In the genomic region with DNA sequence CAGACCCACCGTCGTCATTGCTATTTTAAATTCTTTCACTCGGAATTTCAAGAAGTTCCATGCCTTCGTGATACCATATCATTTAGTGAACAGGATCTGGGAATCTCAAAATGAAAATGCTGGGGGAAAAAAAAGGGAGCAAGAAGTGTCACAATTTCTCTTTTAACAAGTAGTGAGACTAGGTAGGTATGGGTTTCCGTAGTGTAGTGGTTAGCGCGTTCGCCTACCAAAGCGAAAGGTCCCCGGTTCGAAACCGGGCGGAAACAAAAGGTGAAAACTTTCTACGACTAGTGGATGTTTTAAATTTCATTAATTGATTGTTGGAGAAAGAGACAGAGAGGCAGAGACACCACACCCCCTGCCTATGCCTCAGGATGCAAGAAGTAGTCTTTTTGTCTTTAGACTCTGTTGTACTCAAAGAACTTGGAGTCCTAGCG, we compare ENCODE assay signal across 8 mouse cellular contexts. TPM values are rescaled to one million over a fixed set of nuclear protein-coding genes. Genes with fewer than 3 reads are reported as not detected.
A peak's percentile ranks its signal among the peaks of the same experiment; 100 is the strongest.
DNase-seq lines count a peak whose midpoint lies in the region; ATAC-seq and TF ChIP-seq lines count a peak whose summit lies in the region.

No protein-coding gene starts in this region.

- no peaks in the 10 kb centered on the region for H3K9me3 ChIP-seq in ES-Bruce4 (replicated peaks; ENCODE audit: control insufficient read depth, insufficient read depth, low read length, poor library complexity, severe bottlenecking)
- no peaks in the 10 kb centered on the region for H3K9me3 ChIP-seq in embryonic facial prominence, embryonic 14.5 days (ENCODE audit: control insufficient read depth, low read length)

- no peaks in the 10 kb centered on the region; the same call in none of the 2 replicates for H3K27me3 ChIP-seq in ES-Bruce4 (ENCODE audit: control insufficient read depth, insufficient read depth, low read length, poor library complexity, severe bottlenecking)
- H3K27me3 ChIP-seq in embryonic facial prominence, embryonic 14.5 days (replicated peaks; ENCODE audit: control insufficient read depth, insufficient read depth, low read length), result peaks cover 13% of the 10 kb centered on the region

- H3K36me3 ChIP-seq in ES-Bruce4 (ENCODE audit: control insufficient read depth, insufficient read depth, low read length, poor library complexity, severe bottlenecking), result no peaks in the 10 kb centered on the region
- no peaks in the 10 kb centered on the region for H3K36me3 ChIP-seq in embryonic facial prominence, embryonic 14.5 days (ENCODE audit: control insufficient read depth, insufficient read depth, low read length)

- ATAC-seq in embryonic facial prominence, embryonic 14.5 days (ENCODE audit: low read depth), result peak; percentile 9; the same call in 1 of the 2 replicates
- ATAC-seq in megakaryocyte, adult 5-6 weeks (ENCODE audit: poor library complexity, severe bottlenecking), result peak; percentile 66

- peak overlapping the region; percentile 1; the same call in 1 of the 2 replicates for H3K9ac ChIP-seq in ES-Bruce4 (ENCODE audit: low read depth, poor library complexity, severe bottlenecking)
- peak overlapping the region; percentile 47; the same call in 1 of the 2 replicates for H3K9ac ChIP-seq in embryonic facial prominence, embryonic 14.5 days (ENCODE audit: low read depth, low read length)

- peak; percentile 68 for DNase-seq in adrenal gland, postnatal 14 days
- peak; percentile 82 for DNase-seq in embryonic facial prominence, embryonic 14.5 days (ENCODE audit: low spot score)
- peak; percentile 53 to 64 for DNase-seq in heart, postnatal 14 days
- DNase-seq in left cerebral cortex, postnatal 14 days (ENCODE audit: low spot score in 2 of 2), result peak; percentile 46 to 69
- peak; percentile 37 for DNase-seq in right cerebral cortex, postnatal 25 days
- DNase-seq in gastrocnemius, postnatal 14 days, result no peak

- TF ChIP-seq CTCF in ES-Bruce4 (IDR thresholded peaks at IDR 0.05; ENCODE audit: low read depth, low read length), result no peak

- no peak for TF ChIP-seq POLR2A in ES-Bruce4 (IDR thresholded peaks at IDR 0.05; ENCODE audit: insufficient read depth, low read length)

- H3K4me3 ChIP-seq in ES-Bruce4 (ENCODE audit: low read depth, low read length), result peak overlapping the region; percentile 69
- H3K4me3 ChIP-seq in embryonic facial prominence, embryonic 14.5 days (ENCODE audit: low read depth, low read length), result peak overlapping the region; percentile 40

- no peak overlapping the region for H3K27ac ChIP-seq in ES-Bruce4 (ENCODE audit: insufficient read depth, low read length)
- no peak overlapping the region for H3K27ac ChIP-seq in embryonic facial prominence, embryonic 14.5 days (replicated peaks; ENCODE audit: low read depth, low read length)

- peaks cover 2% of the 10 kb centered on the region for H3K4me1 ChIP-seq in ES-Bruce4 (ENCODE audit: control insufficient read depth, insufficient read depth, low read length)
- H3K4me1 ChIP-seq in embryonic facial prominence, embryonic 14.5 days (ENCODE audit: control insufficient read depth, insufficient read depth, low read length), result peaks cover 13% of the 10 kb centered on the region

- WGBS in embryonic facial prominence, embryonic 14.5 days, result under 1% methylated on average over 15 of the region's 15 CpGs

- intact Hi-C loops in heart, postnatal 14 days (cut with DNase I), result no loop called here
- intact Hi-C loops in left cerebral cortex, postnatal 14 days (cut with DNase I), result no loop called here
- intact Hi-C loops in gastrocnemius, postnatal 14 days (cut with DNase I; ENCODE audit: low total_unique reads), result no loop called here

- TF ChIP-seq EP300 in ES-Bruce4 (IDR thresholded peaks at IDR 0.05; ENCODE audit: insufficient read depth, low read depth, low read length), result no peak

- peak overlapping the region; percentile 71 for H3K4me2 ChIP-seq in embryonic facial prominence, embryonic 14.5 days (ENCODE audit: low read depth, low read length)

RNA-seq across cellular contexts. Expression of gene Trim7, which starts 2.4 kb away (rescaled TPM):
- 8.1 and 8.7 TPM in 2 replicates for polyA plus RNA-seq in ES-Bruce4 (2011; ENCODE audit: insufficient read depth, insufficient read length, low read depth, missing spikeins)
- total RNA-seq in adrenal gland, postnatal 14 days (2021), result 6.1 and 8.5 TPM in 2 replicates
- polyA plus RNA-seq in embryonic facial prominence, embryonic 14.5 days (2014; fragmentation: Nextera tagmentation; extraction: Ambion mirVana), result 1.3 TPM in 2 replicates
- 10 to 100 TPM; 23.4 to 23.9 TPM for total RNA-seq in heart, postnatal 14 days (2021)
- total RNA-seq in left cerebral cortex, postnatal 14 days (2021), result 1 to 10 TPM; 1.4 to 1.8 TPM
- 0.51 and 0.68 TPM in 2 replicates for total RNA-seq in megakaryocyte, adult 5-6 weeks (2015)
- total RNA-seq in megakaryocyte, adult 5-6 weeks (2017), result 0.18 and 0.57 TPM in 2 replicates
- 100 to 1,000 TPM in 1 of 2 experiments, 10 to 100 TPM in 1; 93.7 to 106 TPM for total RNA-seq in gastrocnemius, postnatal 14 days (2021)

RNA-seq across cellular contexts. Expression of gene Gm12184, which starts 2.9 kb away (rescaled TPM):
- 88.5 and 95.4 TPM in 2 replicates for polyA plus RNA-seq in ES-Bruce4 (2011; ENCODE audit: insufficient read depth, insufficient read length, low read depth, missing spikeins)
- total RNA-seq in adrenal gland, postnatal 14 days (2021), result 2.3 and 3.5 TPM in 2 replicates
- polyA plus RNA-seq in embryonic facial prominence, embryonic 14.5 days (2014; fragmentation: Nextera tagmentation; extraction: Ambion mirVana), result 3.4 and 4.6 TPM in 2 replicates
- total RNA-seq in heart, postnatal 14 days (2021), result 1 to 10 TPM; 2.6 to 3.0 TPM
- total RNA-seq in left cerebral cortex, postnatal 14 days (2021), result 1 to 10 TPM; 1.2 to 1.6 TPM
- total RNA-seq in megakaryocyte, adult 5-6 weeks (2015), result 6.1 and 8.5 TPM in 2 replicates
- 4.6 and 12.1 TPM in 2 replicates for total RNA-seq in megakaryocyte, adult 5-6 weeks (2017)
- total RNA-seq in gastrocnemius, postnatal 14 days (2021), result 1 to 10 TPM; 2.7 to 3.0 TPM

RNA-seq across cellular contexts. Expression of gene Trim41, which starts 6.4 kb away (rescaled TPM):
- 29.6 and 32.2 TPM in 2 replicates for polyA plus RNA-seq in ES-Bruce4 (2011; ENCODE audit: insufficient read depth, insufficient read length, low read depth, missing spikeins)
- 34.6 and 40.5 TPM in 2 replicates for total RNA-seq in adrenal gland, postnatal 14 days (2021)
- 5.2 and 5.3 TPM in 2 replicates for polyA plus RNA-seq in embryonic facial prominence, embryonic 14.5 days (2014; fragmentation: Nextera tagmentation; extraction: Ambion mirVana)
- 10 to 100 TPM; 26.4 to 27.0 TPM for total RNA-seq in heart, postnatal 14 days (2021)
- total RNA-seq in left cerebral cortex, postnatal 14 days (2021), result 10 to 100 TPM; 52.0 to 56.4 TPM
- 11.8 and 13.6 TPM in 2 replicates for total RNA-seq in megakaryocyte, adult 5-6 weeks (2015)
- 39.2 and 43.7 TPM in 2 replicates for total RNA-seq in megakaryocyte, adult 5-6 weeks (2017)
- 10 to 100 TPM; 16.3 to 21.0 TPM for total RNA-seq in gastrocnemius, postnatal 14 days (2021)

RNA-seq across cellular contexts. Expression of gene Rack1, which starts 23.4 kb away (rescaled TPM):
- polyA plus RNA-seq in ES-Bruce4 (2011; ENCODE audit: insufficient read depth, insufficient read length, low read depth, missing spikeins), result 2,044 and 2,161 TPM in 2 replicates
- 735 and 919 TPM in 2 replicates for total RNA-seq in adrenal gland, postnatal 14 days (2021)
- polyA plus RNA-seq in embryonic facial prominence, embryonic 14.5 days (2014; fragmentation: Nextera tagmentation; extraction: Ambion mirVana), result 912 and 926 TPM in 2 replicates
- 100 to 1,000 TPM; 400 to 478 TPM for total RNA-seq in heart, postnatal 14 days (2021)
- 100 to 1,000 TPM; 252 to 259 TPM for total RNA-seq in left cerebral cortex, postnatal 14 days (2021)
- total RNA-seq in megakaryocyte, adult 5-6 weeks (2015), result 1,656 and 1,714 TPM in 2 replicates
- 910 and 1,013 TPM in 2 replicates for total RNA-seq in megakaryocyte, adult 5-6 weeks (2017)
- total RNA-seq in gastrocnemius, postnatal 14 days (2021), result 100 to 1,000 TPM; 392 to 429 TPM

RNA-seq across cellular contexts. Expression of gene Irgm1, which starts 47.9 kb away (rescaled TPM):
- polyA plus RNA-seq in ES-Bruce4 (2011; ENCODE audit: insufficient read depth, insufficient read length, low read depth, missing spikeins), result 18.5 and 20.1 TPM in 2 replicates
- 15.2 and 19.0 TPM in 2 replicates for total RNA-seq in adrenal gland, postnatal 14 days (2021)
- 6.9 and 7.6 TPM in 2 replicates for polyA plus RNA-seq in embryonic facial prominence, embryonic 14.5 days (2014; fragmentation: Nextera tagmentation; extraction: Ambion mirVana)
- total RNA-seq in heart, postnatal 14 days (2021), result 1 to 10 TPM; 7.1 to 7.2 TPM
- 1 to 10 TPM; 3.7 TPM for total RNA-seq in left cerebral cortex, postnatal 14 days (2021)
- 59.0 and 67.2 TPM in 2 replicates for total RNA-seq in megakaryocyte, adult 5-6 weeks (2015)
- total RNA-seq in megakaryocyte, adult 5-6 weeks (2017), result 54.1 and 62.0 TPM in 2 replicates
- total RNA-seq in gastrocnemius, postnatal 14 days (2021), result 1 to 10 TPM; 6.1 to 7.0 TPM
